Comparison of ENCODE assay signal across 10 mouse cellular contexts in genomic region chr17:73808431-73808830, GRCm38 (mm10). TPM values are rescaled to one million over a fixed set of nuclear protein-coding genes. Genes with fewer than 3 reads are reported as not detected.
DNase-seq lines count a peak whose midpoint lies in the region; ATAC-seq and TF ChIP-seq lines count a peak whose summit lies in the region.
"Had no signal": no experiment of that assay in that cellular context is flagged by ENCODE, and none has a peak within 500 bp of the region (broad histone marks: within the 10 kb centered on the region; RNA-seq: fewer than 3 reads in every experiment).

No protein-coding gene starts in this region.

- no peaks in the 10 kb centered on the region for H3K36me3 ChIP-seq in lung, postnatal 0 days (ENCODE audit: insufficient read depth, low read length)
- H3K36me3 ChIP-seq in heart, embryonic 11.5 days (ENCODE audit: control insufficient read depth, insufficient read depth, low read length): no peaks in the 10 kb centered on the region
- H3K36me3 ChIP-seq: midbrain, embryonic 10.5 days had no signal

- H3K4me1 ChIP-seq in brown adipose tissue, adult 24 weeks (ENCODE audit: control insufficient read depth, insufficient read depth, insufficient read length, low read length): peaks cover 17% of the 10 kb centered on the region
- no peaks in the 10 kb centered on the region; the same call in 1 of the 2 replicates for H3K4me1 ChIP-seq in lung, postnatal 0 days (ENCODE audit: insufficient read depth, low read depth, low read length)
- 0 out of 2 replicates have a peak, but pooled peaks cover 4% of the 10 kb centered on the region for H3K4me1 ChIP-seq in heart, embryonic 11.5 days (ENCODE audit: control insufficient read depth, insufficient read depth, low read length)

- peak; percentile 30; the same call in 1 of the 2 replicates for TF ChIP-seq EP300 in lung, postnatal 0 days (IDR thresholded peaks at IDR 0.05)

- H3K9ac ChIP-seq in lung, postnatal 0 days (replicated peaks; ENCODE audit: low read depth): no peak overlapping the region
- no peak overlapping the region for H3K9ac ChIP-seq in heart, embryonic 11.5 days (ENCODE audit: low read depth, low read length)

- 42% methylated on average over 6 of the region's 6 CpGs for WGBS in lung, postnatal 0 days
- 78% methylated on average over 6 of the region's 6 CpGs for WGBS in heart, embryonic 11.5 days (ENCODE audit: insufficient replicate concordance)

- H3K27ac ChIP-seq in brown adipose tissue, adult 24 weeks (replicated peaks; ENCODE audit: low read depth, low read length): 0 out of 2 replicates have a peak overlapping the region, but pooled peaks have one; percentile 4
- 0 out of 2 replicates have a peak overlapping the region, but pooled peaks have one; percentile 16 for H3K27ac ChIP-seq in lung, postnatal 0 days (ENCODE audit: low read length)
- H3K27ac ChIP-seq in heart, embryonic 11.5 days (ENCODE audit: low read depth, low read length): no peak overlapping the region
- H3K27ac ChIP-seq: midbrain, embryonic 10.5 days had no signal

- DNase-seq in cerebellum, postnatal 10 days: peak; percentile 28 to 30
- no peak for DNase-seq in cerebellum, adult 11-12 months
- peak; percentile 66 to 77 for DNase-seq in kidney, postnatal 25 days
- DNase-seq in lung, postnatal 0 days (ENCODE audit: low spot score): peak; percentile 82
- DNase-seq in urinary bladder, postnatal 14 days (ENCODE audit: low spot score): no peak
- DNase-seq in adrenal gland, adult 2 months: no peak
- DNase-seq: gastrocnemius, postnatal 14 days had no signal

- H3K27me3 ChIP-seq in lung, postnatal 0 days (replicated peaks; ENCODE audit: insufficient read depth, low read length): no peaks in the 10 kb centered on the region
- H3K27me3 ChIP-seq in heart, embryonic 11.5 days (ENCODE audit: control insufficient read depth, insufficient read depth, low read length): no peaks in the 10 kb centered on the region

- no peaks in the 10 kb centered on the region for H3K9me3 ChIP-seq in lung, postnatal 0 days (ENCODE audit: low read length)
- H3K9me3 ChIP-seq in heart, embryonic 11.5 days (replicated peaks; ENCODE audit: control insufficient read depth, low read length): no peaks in the 10 kb centered on the region
- H3K9me3 ChIP-seq: midbrain, embryonic 10.5 days had no signal

- H3K4me3 ChIP-seq in brown adipose tissue, adult 24 weeks (ENCODE audit: insufficient read depth, low read depth, low read length): no peak overlapping the region
- no peak overlapping the region for H3K4me3 ChIP-seq in lung, postnatal 0 days (ENCODE audit: low read depth, low read length)
- H3K4me3 ChIP-seq in heart, embryonic 11.5 days (ENCODE audit: low read depth, low read length): no peak overlapping the region
- H3K4me3 ChIP-seq: midbrain, embryonic 10.5 days had no signal

- ATAC-seq in lung, postnatal 0 days: peak; percentile 63
- no peak for ATAC-seq in heart, embryonic 11.5 days (replicated peaks; ENCODE audit: insufficient number of reproducible peaks, low FRiP score, low TSS enrichment)

- no peak overlapping the region; the same call in 1 of the 2 replicates for H3K4me2 ChIP-seq in lung, postnatal 0 days (replicated peaks; ENCODE audit: low read depth, low read length)
- H3K4me2 ChIP-seq in heart, embryonic 11.5 days: no peak overlapping the region

- TF ChIP-seq CTCF in lung, postnatal 0 days (IDR thresholded peaks at IDR 0.05): peak; percentile 36

RNA-seq across cellular contexts. Expression of gene Ehd3, which starts 4.5 kb away (rescaled TPM):
- 5.0 and 6.0 TPM in 2 replicates for polyA plus RNA-seq in brown adipose tissue, adult 24 weeks (2012; ENCODE audit: insufficient read depth, insufficient read length, missing spikeins)
- polyA plus RNA-seq in lung, postnatal 0 days (2015; fragmentation: Nextera tagmentation; extraction: Ambion mirVana): 4.7 and 5.1 TPM in 2 replicates
- 3.8 and 4.4 TPM in 2 replicates for polyA plus RNA-seq in heart, embryonic 11.5 days (2014; fragmentation: Nextera tagmentation; extraction: Ambion mirVana)
- 10 to 100 TPM; 63.3 to 87.7 TPM for total RNA-seq in adrenal gland, adult 2 months (2021)
- 29.3 and 34.2 TPM in 2 replicates for polyA plus RNA-seq in adrenal gland, adult 2 months (2012; rRNA removed)

Comparison
In these comparisons a context has a peak if more than half of its experiments do, and no peak if none do; other contexts are left out.
1. DNase-seq: peak in cerebellum, postnatal 10 days (2 of 2), kidney, postnatal 25 days (2 of 2) and lung, postnatal 0 days (single experiment); none in cerebellum, adult 11-12 months (single experiment), urinary bladder, postnatal 14 days (single experiment) and adrenal gland, adult 2 months (single experiment).